Mouse (Mus musculus): ENCODE measurements around the gene Ptgs2. TPM values are rescaled to one million over a fixed set of nuclear protein-coding genes. Genes with fewer than 3 reads are reported as not detected.
A peak's percentile ranks its signal among the peaks of the same experiment; 100 is the strongest.

Gene Ptgs2
- polyA plus RNA-seq, 1 experiment from 2014 or later = not detected

DNA sequence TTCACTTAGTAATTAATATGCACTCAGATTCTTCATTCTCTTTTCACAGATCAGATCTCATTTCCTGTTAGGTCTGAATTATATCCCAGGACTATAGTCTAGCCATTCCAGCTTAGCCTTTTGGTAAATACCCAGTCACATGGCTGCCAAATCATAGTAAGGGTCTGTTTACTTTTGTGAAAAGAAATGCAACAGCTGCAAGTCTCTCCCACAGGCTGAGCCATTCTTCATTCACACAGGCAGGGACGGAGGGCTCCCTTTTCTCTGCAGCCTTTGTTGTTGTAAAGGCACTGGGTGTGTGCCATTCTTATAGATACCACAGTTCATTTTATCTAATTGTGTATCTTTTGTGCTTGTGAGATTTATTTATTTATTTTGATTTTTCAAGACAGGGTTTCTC, 9.6 kb upstream of the Ptgs2 start:
- Histone ChIP-seq H3K27me3 (ENCODE audit: insufficient read depth, low read length) (no peaks in the 10 kb centered on the region), H3K4me1 (ENCODE audit: insufficient read depth) (no peaks in the 10 kb centered on the region), H3K9me3 (ENCODE audit: low read length) (no peaks in the 10 kb centered on the region), H3K36me3 (replicated peaks; ENCODE audit: insufficient read depth, low read length) (no peaks in the 10 kb centered on the region), H3K4me3 (ENCODE audit: low read depth, low read length) (no peak overlapping the region), H3K4me2 (ENCODE audit: low read depth, low read length) (no peak overlapping the region), H3K9ac (replicated peaks) (no peak overlapping the region), H3K27ac (ENCODE audit: low read depth) (no peak overlapping the region)
- ATAC-seq (no peak), DNase-seq (no peak)
- WGBS (ENCODE audit: insufficient replicate concordance) = 63% methylated on average over 1 of the region's 1 CpGs
- TF ChIP-seq CTCF (IDR thresholded peaks at IDR 0.05; ENCODE audit: low read depth) = no peak
- no peak for TF ChIP-seq EP300 (IDR thresholded peaks at IDR 0.05; ENCODE audit: low read depth)

DNA sequence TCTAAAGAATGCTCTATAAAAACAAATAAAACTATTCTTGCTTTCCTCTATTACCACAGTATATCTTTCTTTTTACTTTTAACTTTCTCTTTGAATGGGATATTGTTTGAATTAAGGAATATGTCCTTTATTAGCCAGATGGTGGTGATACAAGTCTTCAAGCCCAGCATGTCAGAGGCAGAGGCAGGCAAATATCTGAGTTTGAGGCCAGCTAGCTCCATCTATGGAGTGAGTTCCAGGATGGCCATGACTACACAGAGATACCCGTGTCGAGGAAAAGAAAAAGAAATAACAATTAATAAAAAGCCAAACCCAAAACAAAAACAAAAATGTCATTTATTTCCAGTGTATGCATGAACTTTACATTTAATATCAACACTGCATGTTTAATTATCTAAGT, 2.8 kb upstream of the Ptgs2 start:
- Histone ChIP-seq H3K36me3 (replicated peaks; ENCODE audit: insufficient read depth, low read length) (no peaks in the 10 kb centered on the region), H3K9me3 (ENCODE audit: low read length) (no peaks in the 10 kb centered on the region), H3K4me1 (ENCODE audit: insufficient read depth) (peaks cover 7% of the 10 kb centered on the region; the same call in 1 of the 2 replicates), H3K27me3 (ENCODE audit: insufficient read depth, low read length) (0 out of 2 replicates have a peak, but pooled peaks cover 5% of the 10 kb centered on the region), H3K9ac (replicated peaks) (no peak overlapping the region), H3K4me3 (ENCODE audit: low read depth, low read length) (no peak overlapping the region), H3K27ac (ENCODE audit: low read depth) (no peak overlapping the region), H3K4me2 (ENCODE audit: low read depth, low read length) (no peak overlapping the region)
- TF ChIP-seq EP300 (IDR thresholded peaks at IDR 0.05; ENCODE audit: low read depth) (no peak), CTCF (IDR thresholded peaks at IDR 0.05; ENCODE audit: low read depth) (no peak)
- DNase-seq = no peak
- ATAC-seq = no peak
- WGBS (ENCODE audit: insufficient replicate concordance) = 71% methylated on average over 2 of the region's 2 CpGs

DNA sequence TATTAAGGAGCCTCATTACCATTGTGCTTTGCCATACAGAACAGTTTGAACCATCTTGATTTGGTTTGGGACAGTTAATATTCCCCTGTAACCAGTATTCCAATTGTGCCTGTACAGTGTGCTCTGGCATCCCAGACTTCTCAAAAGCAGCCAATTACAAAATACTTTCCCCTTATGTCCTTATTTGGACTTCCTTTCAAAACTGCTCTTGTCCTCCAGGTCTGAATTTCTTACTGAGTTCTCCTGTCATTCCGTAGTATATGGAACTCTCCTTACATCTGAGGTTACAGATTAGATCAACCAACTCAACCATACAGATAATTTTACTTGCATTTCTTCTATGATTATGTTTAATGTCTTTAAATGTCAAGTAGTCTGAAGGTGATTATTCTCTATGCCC, 2.1 kb upstream of the Ptgs2 start:
- Histone ChIP-seq H3K4me3 (ENCODE audit: low read depth, low read length) (no peak overlapping the region), H3K9me3 (ENCODE audit: low read length) (no peaks in the 10 kb centered on the region), H3K4me2 (ENCODE audit: low read depth, low read length) (no peak overlapping the region), H3K4me1 (ENCODE audit: insufficient read depth) (peaks cover 7% of the 10 kb centered on the region; the same call in 1 of the 2 replicates), H3K36me3 (replicated peaks; ENCODE audit: insufficient read depth, low read length) (no peaks in the 10 kb centered on the region), H3K27me3 (ENCODE audit: insufficient read depth, low read length) (0 out of 2 replicates have a peak, but pooled peaks cover 5% of the 10 kb centered on the region), H3K9ac (replicated peaks) (no peak overlapping the region), H3K27ac (ENCODE audit: low read depth) (no peak overlapping the region)
- no peak for TF ChIP-seq EP300 (IDR thresholded peaks at IDR 0.05; ENCODE audit: low read depth)
- no peak for TF ChIP-seq CTCF (IDR thresholded peaks at IDR 0.05; ENCODE audit: low read depth)
- DNase-seq (no peak), ATAC-seq (no peak)
- WGBS (ENCODE audit: insufficient replicate concordance) = 64% methylated on average over 1 of the region's 1 CpGs

DNA sequence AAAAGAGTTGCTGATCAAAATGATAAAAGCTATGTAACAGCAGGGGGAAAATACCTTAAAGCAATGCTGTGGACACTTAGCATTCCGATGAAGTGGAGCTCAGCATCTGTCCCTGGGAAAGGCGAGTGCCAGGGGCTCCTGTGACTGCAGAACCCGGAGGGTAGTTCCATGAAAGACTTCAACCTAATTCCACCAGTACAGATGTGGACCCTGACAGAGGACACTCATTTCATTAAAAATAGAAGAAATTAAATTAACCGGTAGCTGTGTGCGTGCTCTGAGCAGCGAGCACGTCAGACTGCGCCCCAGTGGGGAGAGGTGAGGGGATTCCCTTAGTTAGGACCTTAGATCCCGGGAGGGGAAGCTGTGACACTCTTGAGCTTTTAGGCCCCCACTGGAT, 457 bp upstream of the Ptgs2 start:
- no peak for ATAC-seq
- no peak overlapping the region for H3K9ac ChIP-seq (replicated peaks)
- WGBS (ENCODE audit: insufficient replicate concordance) = 8% methylated on average over 9 of the region's 9 CpGs

DNA sequence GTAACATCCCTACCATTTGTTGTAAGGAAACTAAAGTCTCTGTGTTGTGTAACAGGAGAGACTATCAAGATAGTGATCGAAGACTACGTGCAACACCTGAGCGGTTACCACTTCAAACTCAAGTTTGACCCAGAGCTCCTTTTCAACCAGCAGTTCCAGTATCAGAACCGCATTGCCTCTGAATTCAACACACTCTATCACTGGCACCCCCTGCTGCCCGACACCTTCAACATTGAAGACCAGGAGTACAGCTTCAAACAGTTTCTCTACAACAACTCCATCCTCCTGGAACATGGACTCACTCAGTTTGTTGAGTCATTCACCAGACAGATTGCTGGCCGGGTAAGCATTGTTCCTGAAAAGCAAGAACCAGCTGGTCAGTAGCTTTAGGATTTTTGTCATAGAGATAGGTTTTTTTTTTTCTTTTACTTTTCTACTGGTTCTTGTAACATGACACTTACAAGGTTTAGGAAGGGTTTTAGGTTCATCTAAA, 4.4 kb downstream of the Ptgs2 start:
- TF ChIP-seq CTCF (IDR thresholded peaks at IDR 0.05; ENCODE audit: low read depth) (no peak), EP300 (IDR thresholded peaks at IDR 0.05; ENCODE audit: low read depth) (no peak)
- H3K4me3 ChIP-seq (ENCODE audit: low read depth, low read length) = no peak overlapping the region
- ATAC-seq = no peak
- no peak overlapping the region for H3K9ac ChIP-seq (replicated peaks)
- 0 out of 2 replicates have a peak, but pooled peaks cover 5% of the 10 kb centered on the region for H3K27me3 ChIP-seq (ENCODE audit: insufficient read depth, low read length)
- no peak overlapping the region for H3K4me2 ChIP-seq (ENCODE audit: low read depth, low read length)
- peaks cover 7% of the 10 kb centered on the region; the same call in 1 of the 2 replicates for H3K4me1 ChIP-seq (ENCODE audit: insufficient read depth)
- no peak for DNase-seq
- no peaks in the 10 kb centered on the region for H3K9me3 ChIP-seq (ENCODE audit: low read length)
- no peaks in the 10 kb centered on the region for H3K36me3 ChIP-seq (replicated peaks; ENCODE audit: insufficient read depth, low read length)
- H3K27ac ChIP-seq (ENCODE audit: low read depth) = no peak overlapping the region
- 81% methylated on average over 6 of the region's 6 CpGs for WGBS (ENCODE audit: insufficient replicate concordance)

More for the DNA sequence above, 457 bp upstream of the Ptgs2 start:
- Histone ChIP-seq H3K36me3 (replicated peaks; ENCODE audit: insufficient read depth, low read length) (no peaks in the 10 kb centered on the region), H3K4me1 (ENCODE audit: insufficient read depth) (peaks cover 7% of the 10 kb centered on the region; the same call in 1 of the 2 replicates), H3K4me3 (ENCODE audit: low read depth, low read length) (peak overlapping the region; percentile 37), H3K4me2 (ENCODE audit: low read depth, low read length) (peak overlapping the region; percentile 71), H3K27ac (ENCODE audit: low read depth) (no peak overlapping the region), H3K9me3 (ENCODE audit: low read length) (no peaks in the 10 kb centered on the region), H3K27me3 (ENCODE audit: insufficient read depth, low read length) (0 out of 2 replicates have a peak, but pooled peaks cover 5% of the 10 kb centered on the region)
- no peak for DNase-seq
- no peak for TF ChIP-seq EP300 (IDR thresholded peaks at IDR 0.05; ENCODE audit: low read depth)

DNA sequence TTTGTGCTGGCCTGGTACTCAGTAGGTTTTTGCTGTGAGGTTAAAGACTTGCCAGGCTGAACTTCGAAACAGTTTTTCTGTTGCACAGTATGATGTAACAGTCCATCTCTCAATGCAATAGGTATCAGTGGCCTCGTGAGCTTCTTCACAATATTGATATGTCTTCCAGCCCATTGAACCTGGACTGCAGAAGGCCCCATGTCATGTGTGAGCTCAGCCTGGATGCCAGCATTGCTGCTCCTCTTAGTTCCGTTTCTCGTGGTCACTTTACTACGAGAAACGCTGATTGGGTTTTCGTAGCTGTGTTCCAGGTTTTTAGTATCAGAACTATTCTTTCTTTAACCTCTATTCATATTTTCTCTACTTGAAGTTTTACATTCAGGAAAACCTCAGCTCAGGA, 6.9 kb downstream of the Ptgs2 start:
- Histone ChIP-seq H3K4me3 (ENCODE audit: low read depth, low read length) (no peak overlapping the region), H3K36me3 (replicated peaks; ENCODE audit: insufficient read depth, low read length) (no peaks in the 10 kb centered on the region), H3K27ac (ENCODE audit: low read depth) (no peak overlapping the region), H3K27me3 (ENCODE audit: insufficient read depth, low read length) (no peaks in the 10 kb centered on the region), H3K4me1 (ENCODE audit: insufficient read depth) (no peaks in the 10 kb centered on the region), H3K9ac (replicated peaks) (no peak overlapping the region), H3K4me2 (ENCODE audit: low read depth, low read length) (no peak overlapping the region), H3K9me3 (ENCODE audit: low read length) (no peaks in the 10 kb centered on the region)
- TF ChIP-seq CTCF (IDR thresholded peaks at IDR 0.05; ENCODE audit: low read depth) (no peak), EP300 (IDR thresholded peaks at IDR 0.05; ENCODE audit: low read depth) (no peak)
- ATAC-seq = no peak
- WGBS (ENCODE audit: insufficient replicate concordance) = 75% methylated on average over 7 of the region's 7 CpGs
- DNase-seq = no peak

DNA sequence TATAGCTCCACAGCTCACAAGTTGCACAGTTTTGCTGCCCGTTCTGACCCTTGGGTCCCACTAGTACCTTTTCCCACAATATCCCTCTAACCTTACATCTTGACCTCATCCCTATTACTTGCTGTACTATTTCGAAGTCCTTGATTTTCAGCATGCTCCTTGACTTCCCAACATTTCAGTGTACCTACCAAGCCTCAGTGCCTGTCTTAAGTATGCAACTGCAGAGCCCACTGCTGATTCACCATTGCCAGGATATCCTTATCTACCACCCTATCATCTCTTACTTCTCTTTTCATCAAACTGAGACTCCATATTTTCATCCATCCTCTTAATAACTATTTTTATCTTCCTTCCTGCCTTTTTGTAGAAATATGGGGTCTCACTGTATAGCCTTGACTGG, 9.8 kb downstream of the Ptgs2 start:
- H3K9me3 ChIP-seq (ENCODE audit: low read length) = no peaks in the 10 kb centered on the region
- H3K9ac ChIP-seq (replicated peaks) = no peak overlapping the region
- TF ChIP-seq EP300 (IDR thresholded peaks at IDR 0.05; ENCODE audit: low read depth) = no peak
- TF ChIP-seq CTCF (IDR thresholded peaks at IDR 0.05; ENCODE audit: low read depth) = no peak
- DNase-seq = no peak
- no peaks in the 10 kb centered on the region for H3K36me3 ChIP-seq (replicated peaks; ENCODE audit: insufficient read depth, low read length)
- WGBS (ENCODE audit: insufficient replicate concordance) = 63% methylated on average over 2 of the region's 2 CpGs
- no peaks in the 10 kb centered on the region for H3K4me1 ChIP-seq (ENCODE audit: insufficient read depth)
- H3K27ac ChIP-seq (ENCODE audit: low read depth) = no peak overlapping the region
- no peak for ATAC-seq
- no peak overlapping the region for H3K4me2 ChIP-seq (ENCODE audit: low read depth, low read length)
- no peaks in the 10 kb centered on the region for H3K27me3 ChIP-seq (ENCODE audit: insufficient read depth, low read length)
- no peak overlapping the region for H3K4me3 ChIP-seq (ENCODE audit: low read depth, low read length)
